Mouse (Mus musculus) naive thymus-derived CD4-positive, alpha-beta T cell, adult 2 months (primary cell): ENCODE data around the gene Tfap2b.

Experiments
- DNase-seq: peaks from one replicate; pipeline ENCODE4 v3.0.0-alpha.2; 2011; ENCODE audit warnings: low read depth

Gene Tfap2b

DNA sequence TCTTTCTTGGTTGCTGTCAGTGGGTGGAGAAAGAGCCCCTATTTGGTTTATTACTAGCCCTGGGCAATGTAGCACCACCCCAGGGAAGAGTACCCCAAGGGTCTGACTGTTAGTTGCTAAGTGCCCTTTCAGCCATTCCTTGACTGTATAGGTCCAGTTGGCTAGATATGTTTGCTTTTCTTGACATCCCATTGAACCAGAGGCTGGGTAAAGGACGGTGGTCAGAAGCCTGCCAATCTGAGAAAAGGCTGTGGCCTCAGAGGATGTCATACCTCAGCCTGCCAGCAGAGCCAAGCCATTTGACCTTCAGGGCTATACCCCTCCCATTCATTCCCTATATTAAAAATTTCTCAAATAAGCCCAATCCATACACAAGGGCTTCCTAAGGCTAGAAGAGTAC lies 24.0 kb downstream of the Tfap2b start:
- DNase-seq: no peak

GRCm38 (mm10) chr1:19233857-19234256 lies 25.1 kb downstream of the Tfap2b start:
- DNase-seq: no peak

- no peak for DNase-seq
Measured at GRCm38 (mm10) chr1:19234432-19235205, 25.9 kb downstream of the Tfap2b start.

GRCm38 (mm10) chr1:19236051-19236450 lies 27.3 kb downstream of the Tfap2b start:
- no peak for DNase-seq

- DNase-seq: no peak
Measured at GRCm38 (mm10) chr1:19236591-19236990, 27.9 kb downstream of the Tfap2b start.

DNA sequence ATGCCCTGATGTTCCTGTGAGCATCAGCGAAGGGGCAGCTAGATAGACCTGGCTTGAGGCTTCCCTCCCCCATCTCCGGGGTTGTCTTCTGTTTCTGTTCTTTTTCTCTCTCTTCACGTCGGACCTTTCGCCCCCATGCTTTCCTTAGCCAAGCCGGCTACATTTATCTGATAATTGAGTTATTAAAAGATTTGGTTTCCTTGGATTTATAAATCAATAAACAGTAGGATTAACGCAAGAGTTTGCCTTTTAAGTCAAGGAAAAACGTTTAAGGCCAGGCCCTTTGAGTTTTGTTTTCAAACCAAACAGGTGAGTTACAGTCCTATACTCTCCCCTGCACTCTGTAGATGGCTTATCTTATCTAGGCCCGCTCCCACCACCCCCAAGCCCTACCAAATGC lies 28.3 kb downstream of the Tfap2b start:
- no peak for DNase-seq

GRCm38 (mm10) chr1:19237721-19238410 lies 29.2 kb downstream of the Tfap2b start:
- DNase-seq: no peak

DNA sequence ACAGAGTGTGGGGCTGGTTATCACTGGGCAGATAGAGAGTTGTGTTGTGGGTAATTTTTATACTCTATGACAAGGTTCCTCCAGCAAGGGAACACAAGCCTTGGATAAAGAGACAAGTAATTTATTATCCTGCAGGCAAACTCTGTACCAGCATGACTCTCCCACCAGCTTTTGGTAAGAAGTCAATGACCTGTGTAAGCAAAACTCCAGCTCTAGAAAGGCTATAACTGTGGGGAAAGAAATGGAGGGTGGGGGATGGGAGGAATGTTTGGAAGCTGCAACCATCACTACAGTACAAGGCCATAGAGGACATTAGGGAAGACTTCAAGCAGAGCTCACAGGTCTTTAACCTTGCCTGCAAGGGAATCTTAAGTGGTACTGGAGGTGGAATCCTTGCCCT lies 31.3 kb downstream of the Tfap2b start:
- no peak for DNase-seq

DNA sequence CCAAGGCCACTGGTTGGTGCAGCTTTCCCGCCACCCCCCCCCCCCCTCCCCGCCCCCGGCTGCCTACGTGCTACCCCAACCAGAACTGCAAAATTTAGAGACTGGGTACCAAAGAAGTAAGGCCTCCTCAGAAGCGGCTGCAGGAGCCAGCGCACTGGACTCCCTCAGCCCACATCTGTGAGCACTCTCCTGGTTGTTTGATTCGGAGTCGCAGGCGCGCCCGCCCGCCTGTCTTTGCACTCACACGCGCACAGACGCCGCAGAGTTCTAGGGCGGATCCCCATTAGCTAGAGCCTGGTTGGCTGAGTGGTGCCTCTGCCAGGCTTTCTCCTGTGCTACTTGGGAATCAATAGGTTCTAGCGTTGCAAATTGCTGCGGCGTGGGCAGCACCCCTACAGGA lies 32.6 kb downstream of the Tfap2b start:
- no peak for DNase-seq

- no peak for DNase-seq
Measured at GRCm38 (mm10) chr1:19242021-19242420, 33.3 kb downstream of the Tfap2b start.

GRCm38 (mm10) chr1:19245032-19245431 lies 36.3 kb downstream of the Tfap2b start:
- no peak for DNase-seq

DNA sequence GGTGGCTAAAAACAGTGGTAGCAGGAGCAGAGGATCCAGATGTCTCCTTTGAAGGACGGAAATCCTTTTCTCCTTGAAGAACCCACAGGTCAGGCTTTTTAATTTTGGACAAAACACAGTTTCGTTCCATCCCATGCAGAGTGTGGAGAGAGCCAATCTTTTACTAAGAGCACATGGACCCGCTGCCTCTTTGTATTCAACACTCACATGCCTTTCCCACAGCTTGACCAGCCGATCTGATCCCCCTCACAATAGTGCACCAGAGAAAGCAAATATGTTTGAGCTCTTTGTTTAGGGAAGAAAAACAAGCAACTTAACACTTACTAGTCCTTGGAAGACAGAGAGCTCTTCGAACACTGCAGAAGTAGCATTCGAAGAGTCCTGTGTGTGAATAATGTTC lies 42.6 kb downstream of the Tfap2b start:
- DNase-seq: no peak

DNA sequence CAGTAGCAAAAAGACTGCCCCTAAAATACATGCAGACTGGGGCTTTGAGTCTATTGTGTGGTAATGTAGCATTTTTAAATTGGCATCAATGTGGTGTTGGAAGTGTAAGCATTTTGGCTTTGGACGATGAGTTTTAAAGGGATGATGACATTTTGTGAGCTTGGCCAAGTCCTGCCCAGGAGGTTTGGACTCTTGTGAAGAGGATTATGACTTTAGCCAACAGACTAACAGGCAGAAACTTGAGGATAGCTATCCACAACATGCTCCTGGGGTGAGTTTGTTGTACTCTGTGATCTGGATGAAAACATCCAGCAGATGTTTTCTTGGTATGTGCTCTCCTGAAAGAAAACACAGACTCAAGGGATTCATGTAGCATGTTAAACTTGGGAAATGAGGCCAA lies 60.9 kb downstream of the Tfap2b start:
- no peak for DNase-seq
